Mouse (Mus musculus): ENCODE data around the gene Opcml. TPM values are rescaled to one million over a fixed set of nuclear protein-coding genes. Genes with fewer than 3 reads are reported as not detected.
A peak's percentile ranks its signal among the peaks of the same experiment; 100 is the strongest.

The Opcml gene
- total RNA-seq, 2 experiments from 2014 or later, result 365 to 394 TPM

DNA sequence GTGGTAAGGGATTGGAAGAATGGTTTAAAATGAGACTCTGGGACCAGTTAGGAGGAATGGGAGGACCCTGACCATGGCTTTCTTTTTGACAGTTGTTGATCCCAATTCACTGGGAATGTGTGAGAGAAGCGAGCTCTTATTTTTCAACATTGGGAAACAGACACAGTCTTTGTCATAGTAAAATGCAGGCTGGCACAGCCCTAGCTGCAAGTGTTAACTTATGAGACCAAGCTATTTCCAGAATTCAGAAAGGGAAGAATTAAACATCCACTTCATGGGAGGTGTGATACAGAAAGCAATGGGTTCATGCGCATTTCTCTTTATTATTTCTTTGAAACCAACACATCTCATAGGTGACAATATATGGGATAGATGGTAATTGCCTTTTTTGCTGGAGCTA is 947.4 kb downstream of the Opcml start:
- intact Hi-C loops (cut with DNase I), result no loop called here
- DNase-seq (ENCODE audit: low spot score in 2 of 2), result no peak

- intact Hi-C loops (cut with DNase I), result no loop called here
- DNase-seq (ENCODE audit: low spot score in 2 of 2), result peak; percentile 50 to 60
Observed at GRCm38 (mm10) chr9:28738451-28738860, 947.9 kb downstream of the Opcml start.

DNA sequence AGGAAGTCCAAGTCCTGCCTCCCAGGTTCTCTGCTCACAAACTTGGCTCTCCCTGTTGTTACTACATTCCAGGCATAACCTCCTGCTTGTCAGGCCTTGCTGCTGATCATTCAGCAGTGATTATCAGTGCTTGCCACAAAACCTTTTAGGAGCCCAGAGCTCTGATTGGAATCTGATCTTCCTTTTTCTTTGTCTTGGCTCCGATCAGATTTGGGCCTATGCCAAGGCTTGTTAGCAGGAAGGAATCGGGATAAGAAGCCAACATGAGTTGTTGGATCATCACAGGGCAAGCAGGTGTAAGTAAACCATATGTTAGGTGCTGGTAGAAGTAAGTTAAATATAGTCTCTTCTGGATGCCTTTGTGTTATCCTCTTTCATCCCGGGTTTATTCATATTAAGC is 954.2 kb downstream of the Opcml start:
- DNase-seq (ENCODE audit: low spot score in 2 of 2), result no peak
- intact Hi-C loops (cut with DNase I), result no loop called here

DNA sequence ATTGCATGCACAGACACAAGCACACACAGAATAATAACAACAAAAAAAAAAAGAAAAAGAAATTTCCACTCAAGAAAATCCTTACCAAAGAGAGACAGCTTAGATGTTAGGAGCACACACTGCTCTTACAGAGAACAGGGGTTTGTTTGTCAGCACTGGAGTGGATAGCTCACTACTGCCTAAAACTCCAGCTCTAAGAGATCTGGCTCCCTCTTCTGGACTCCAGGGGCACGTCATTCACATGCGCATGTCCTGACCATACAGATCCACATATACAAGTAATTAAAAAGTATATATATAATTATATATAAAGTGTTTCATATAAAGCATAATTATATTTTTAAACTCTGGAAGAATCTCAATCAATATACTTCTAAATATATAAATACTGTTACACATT is 958.3 kb downstream of the Opcml start:
- intact Hi-C loops (cut with DNase I), result no loop called here
- DNase-seq (ENCODE audit: low spot score in 2 of 2), result peak; percentile 14 to 28

GRCm38 (mm10) chr9:28752908-28753307 is 962.3 kb downstream of the Opcml start:
- intact Hi-C loops (cut with DNase I), result no loop called here

GRCm38 (mm10) chr9:28756841-28757451 is 966.4 kb downstream of the Opcml start:
- no peak for DNase-seq (ENCODE audit: low spot score in 2 of 2)
- intact Hi-C loops (cut with DNase I), result no loop called here

More at GRCm38 (mm10) chr9:28752908-28753307, 962.3 kb downstream of the Opcml start:
- DNase-seq (ENCODE audit: low spot score in 2 of 2), result no peak

DNA sequence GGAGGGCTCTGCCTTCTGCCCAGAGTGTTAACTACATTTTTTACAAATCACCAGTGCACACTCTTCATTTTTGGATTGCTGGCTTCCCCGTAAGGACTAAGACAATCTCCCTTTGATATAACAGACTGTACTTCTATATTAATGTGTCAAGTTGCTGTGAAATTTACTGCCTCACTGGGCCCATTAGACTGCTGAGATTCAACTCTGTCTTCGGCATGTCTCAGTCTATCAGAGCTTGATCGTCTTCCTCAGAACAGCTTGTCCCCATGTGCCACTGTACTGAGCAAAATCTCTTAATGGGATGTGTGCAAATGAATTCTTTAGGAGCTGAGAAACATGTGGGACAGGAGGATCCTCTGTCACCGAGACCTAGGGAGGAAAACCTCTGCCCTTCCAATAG is 970.9 kb downstream of the Opcml start:
- intact Hi-C loops (cut with DNase I), result no loop called here
- DNase-seq (ENCODE audit: low spot score in 2 of 2), result no peak

DNA sequence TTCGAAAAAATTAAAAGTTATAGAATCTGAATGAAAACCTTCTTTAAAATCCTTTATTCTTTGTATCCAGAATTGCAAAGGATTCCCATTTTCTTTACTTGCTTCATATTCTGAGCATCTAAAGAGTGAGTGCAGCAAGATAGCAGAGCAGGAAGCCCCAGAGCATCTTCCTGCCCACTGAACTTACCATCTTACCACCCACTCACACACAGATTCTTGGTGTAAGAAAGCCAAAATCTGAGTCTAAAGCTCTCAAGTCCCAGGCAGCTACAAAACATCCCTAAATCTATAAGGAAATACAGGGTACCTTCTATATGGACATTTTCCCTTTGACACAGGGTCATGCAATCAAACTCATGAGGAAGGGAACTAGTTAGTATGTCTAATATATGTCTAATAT is 973.6 kb downstream of the Opcml start:
- no peak for DNase-seq (ENCODE audit: low spot score in 2 of 2)

GRCm38 (mm10) chr9:28776517-28777503 is 986.2 kb downstream of the Opcml start:
- intact Hi-C loops (cut with DNase I), result no loop called here
- no peak for DNase-seq (ENCODE audit: low spot score in 2 of 2)

More for the DNA sequence above, 973.6 kb downstream of the Opcml start:
- intact Hi-C loops (cut with DNase I), result no loop called here

DNA sequence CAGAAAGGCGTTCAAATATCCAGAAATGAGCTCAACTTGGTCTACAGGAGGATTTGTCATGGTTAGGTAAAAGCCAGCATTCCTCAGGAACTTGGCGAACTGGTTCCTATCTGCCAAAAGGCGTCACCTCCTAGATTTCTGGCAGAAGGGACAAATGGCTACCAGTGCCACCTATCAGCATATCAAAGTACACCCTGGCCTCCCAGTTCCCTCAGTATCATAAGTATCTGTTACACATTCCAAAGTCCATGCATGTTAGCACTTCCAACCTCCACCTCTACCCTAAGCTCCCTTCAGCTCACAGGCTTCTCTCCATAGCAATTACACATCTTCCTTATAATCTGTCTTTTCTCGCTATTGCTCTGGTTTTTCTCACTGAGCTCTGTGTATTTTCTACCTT is 993.3 kb downstream of the Opcml start:
- intact Hi-C loops (cut with DNase I), result no loop called here

DNA sequence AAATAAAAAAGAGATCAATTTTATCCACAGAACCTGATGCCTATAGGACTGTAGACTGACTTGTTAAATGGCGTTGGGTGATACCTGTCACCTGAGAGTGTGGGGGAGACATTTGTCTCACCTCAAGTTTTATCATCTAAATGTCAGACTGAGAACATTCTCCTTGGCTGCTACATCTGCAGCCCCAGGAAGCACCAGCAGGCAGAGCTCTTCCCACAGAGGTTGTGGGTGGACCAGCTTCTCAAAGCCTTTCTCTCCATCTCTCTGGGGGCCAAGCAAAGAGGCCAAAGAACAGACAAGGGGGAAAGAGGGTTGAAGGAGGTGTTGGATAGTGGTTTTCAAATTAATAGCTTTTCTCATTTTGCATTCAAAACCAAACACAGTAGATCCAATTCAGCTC is 998.9 kb downstream of the Opcml start:
- no peak for DNase-seq (ENCODE audit: low spot score in 2 of 2)
- intact Hi-C loops (cut with DNase I), result no loop called here

More for the DNA sequence above, 993.3 kb downstream of the Opcml start:
- no peak for DNase-seq (ENCODE audit: low spot score in 2 of 2)

- DNase-seq (ENCODE audit: low spot score in 2 of 2), result no peak
- intact Hi-C loops (cut with DNase I), result no loop called here
Observed at GRCm38 (mm10) chr9:28800100-28800499, 1009.5 kb downstream of the Opcml start.

DNA sequence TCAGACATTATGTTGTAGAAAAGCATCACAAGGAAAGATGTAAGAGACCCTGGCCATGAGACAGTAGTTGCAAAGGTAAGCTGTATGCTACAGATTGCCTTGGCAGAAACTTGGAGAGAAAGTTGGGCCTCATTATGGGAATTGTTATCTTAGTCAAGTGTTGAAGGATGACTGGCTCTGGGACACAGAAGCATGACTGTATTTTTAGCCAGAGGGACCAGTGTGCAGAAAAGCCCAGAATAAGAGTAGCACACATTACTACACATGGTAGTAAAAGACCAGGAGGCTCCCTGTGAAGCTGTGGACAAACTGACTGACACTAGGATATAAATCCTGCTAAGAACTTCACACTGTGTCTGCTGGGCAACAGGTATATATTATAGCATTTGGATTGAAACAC is 1016.1 kb downstream of the Opcml start:
- intact Hi-C loops (cut with DNase I), result no loop called here
- DNase-seq (ENCODE audit: low spot score in 2 of 2), result no peak

DNA sequence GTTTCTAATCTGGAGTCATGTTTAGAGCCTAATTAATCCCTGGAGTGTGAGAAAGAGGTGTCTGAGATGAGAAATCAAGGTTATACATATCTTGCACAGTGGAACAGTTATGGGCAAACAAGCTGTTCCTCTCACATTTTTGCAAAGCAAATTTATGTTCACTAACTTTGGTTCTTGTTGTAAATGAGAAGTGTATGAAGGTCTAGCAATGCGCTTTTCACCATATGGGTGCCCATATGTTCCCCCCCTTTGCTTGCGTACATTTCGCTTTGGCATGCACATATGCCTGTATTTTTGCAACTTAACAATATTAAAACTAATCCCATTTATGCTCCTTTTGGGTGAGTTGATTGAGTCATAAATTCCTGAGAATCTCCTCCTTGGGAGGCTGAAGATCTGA is 1031.5 kb downstream of the Opcml start:
- intact Hi-C loops (cut with DNase I), result no loop called here
- DNase-seq (ENCODE audit: low spot score in 2 of 2), result peak; percentile 34 to 78

- intact Hi-C loops (cut with DNase I), result no loop called here
- DNase-seq (ENCODE audit: low spot score in 2 of 2), result no peak
Observed at GRCm38 (mm10) chr9:28822466-28822865, 1031.9 kb downstream of the Opcml start.

- intact Hi-C loops (cut with DNase I), result no loop called here
Observed at GRCm38 (mm10) chr9:28825821-28826220, 1035.2 kb downstream of the Opcml start.

DNA sequence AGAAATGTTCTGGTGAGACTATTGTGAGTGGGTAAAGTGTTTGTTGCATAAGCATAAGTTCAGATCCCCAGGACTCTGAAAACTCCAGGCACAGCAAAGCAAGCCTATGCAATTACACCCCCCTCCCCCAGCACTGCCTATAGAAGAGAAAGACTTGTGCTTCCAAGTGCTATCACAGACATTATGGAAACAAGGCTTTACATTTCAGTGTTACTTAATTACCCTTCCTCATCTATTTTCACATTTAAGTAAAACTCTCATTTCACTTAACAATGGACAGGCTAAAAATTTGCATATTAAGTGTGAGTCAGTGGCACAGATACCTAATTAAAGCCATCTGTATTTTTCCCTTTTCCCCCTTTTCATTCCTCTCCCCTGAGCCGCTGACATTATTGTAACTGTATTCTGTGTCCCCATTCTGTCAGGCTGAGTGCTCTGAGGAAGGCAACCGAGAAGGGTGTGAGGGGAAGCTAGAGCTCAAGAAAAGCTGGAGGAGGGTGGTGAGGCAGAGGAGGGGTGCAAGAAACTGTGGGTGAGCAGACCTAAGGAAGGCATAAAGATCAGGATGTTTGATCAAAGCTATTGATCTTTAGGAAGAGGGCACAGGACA is 1055.5 kb downstream of the Opcml start:
- no peak for DNase-seq (ENCODE audit: low spot score in 2 of 2)
- intact Hi-C loops (cut with DNase I), result no loop called here

More at GRCm38 (mm10) chr9:28825821-28826220, 1035.2 kb downstream of the Opcml start:
- peak; percentile 15 to 28 for DNase-seq (ENCODE audit: low spot score in 2 of 2)

- intact Hi-C loops (cut with DNase I), result no loop called here
- peak; percentile 29 to 35 for DNase-seq (ENCODE audit: low spot score in 2 of 2)
Observed at GRCm38 (mm10) chr9:28855826-28856225, 1065.3 kb downstream of the Opcml start.

DNA sequence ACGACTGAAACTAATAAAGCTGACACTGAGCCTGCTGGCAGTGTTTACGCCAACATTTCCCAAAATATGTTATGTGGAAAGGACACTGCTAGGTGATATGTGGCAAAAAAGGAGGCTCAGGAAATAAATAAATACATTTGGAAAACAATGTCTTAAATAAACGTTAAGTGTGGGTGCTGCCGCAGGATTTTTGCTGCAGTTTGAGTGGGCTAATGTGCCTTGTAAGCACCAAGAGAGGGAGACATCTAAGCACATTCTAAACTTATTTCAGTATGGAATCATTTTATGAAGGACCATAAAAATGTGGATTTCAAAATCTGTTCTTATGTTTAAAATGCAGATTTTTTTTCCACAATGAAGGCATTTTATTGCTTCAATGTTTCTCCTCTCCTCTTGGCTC is 1071.4 kb downstream of the Opcml start:
- intact Hi-C loops (cut with DNase I), result no loop called here
- no peak for DNase-seq (ENCODE audit: low spot score in 2 of 2)

DNA sequence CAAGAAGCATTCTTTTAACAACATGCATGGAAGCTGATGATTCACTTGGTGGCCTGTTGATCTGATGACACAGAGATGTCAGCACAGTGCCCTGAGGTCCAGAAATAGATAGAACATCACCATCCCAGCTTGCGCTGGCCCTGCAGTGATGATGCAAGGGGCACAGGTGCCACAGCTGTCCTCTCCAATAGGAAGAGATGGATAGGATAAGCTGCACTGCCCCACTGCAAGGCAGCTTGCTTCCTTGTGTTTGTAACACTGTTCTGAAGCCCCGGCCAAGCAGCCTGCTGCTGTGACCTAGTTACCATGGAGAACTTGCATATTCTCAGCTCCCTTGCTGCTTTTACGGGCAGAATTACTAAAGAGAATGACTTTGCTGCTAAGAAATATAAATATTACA is 1076.7 kb downstream of the Opcml start:
- intact Hi-C loops (cut with DNase I), result no loop called here
- DNase-seq (ENCODE audit: low spot score in 2 of 2), result peak; percentile 38 to 56
